8 mouse cellular contexts compared by ENCODE assay signal in the genomic region with DNA sequence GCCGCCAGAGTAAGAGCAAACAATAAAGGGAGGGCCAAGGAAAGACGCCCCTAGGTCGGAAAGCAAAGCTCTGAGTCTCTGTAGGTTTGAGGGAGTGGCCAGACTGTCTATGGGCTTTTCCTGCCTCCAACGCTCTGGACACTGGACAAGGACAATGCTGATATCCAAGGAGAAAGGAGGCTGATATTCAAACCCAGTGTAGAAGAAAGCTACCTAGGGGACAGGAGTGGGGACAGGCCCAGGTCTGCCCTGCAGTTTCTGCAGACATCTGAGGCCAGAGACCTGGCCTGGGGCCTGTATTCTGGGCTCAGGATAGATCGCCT. TPM values are rescaled to one million over a fixed set of nuclear protein-coding genes. Genes with fewer than 3 reads are reported as not detected.
DNase-seq lines count a peak whose midpoint lies in the region; ATAC-seq and TF ChIP-seq lines count a peak whose summit lies in the region.

No protein-coding gene starts in this region.

- WGBS in lung, embryonic 14.5 days: 12% methylated on average over 5 of the region's 5 CpGs
- WGBS in forebrain, embryonic 15.5 days: 6% methylated on average over 5 of the region's 5 CpGs
- 10% methylated on average over 5 of the region's 5 CpGs for WGBS in limb, embryonic 15.5 days
- 10% methylated on average over 5 of the region's 5 CpGs for WGBS in neural tube, embryonic 15.5 days

- intact Hi-C loops in left cerebral cortex, postnatal 14 days (cut with DNase I): loop anchor here (2.0 kb wide), 1 partner anchor 60 kb away; no protein-coding TSS in a partner anchor

- no peaks in the 10 kb centered on the region for H3K27me3 ChIP-seq in lung, embryonic 14.5 days (ENCODE audit: insufficient read depth, low read length)
- no peaks in the 10 kb centered on the region for H3K27me3 ChIP-seq in forebrain, embryonic 15.5 days
- H3K27me3 ChIP-seq in limb, embryonic 15.5 days: no peaks in the 10 kb centered on the region
- H3K27me3 ChIP-seq in neural tube, embryonic 15.5 days (replicated peaks): no peaks in the 10 kb centered on the region

- H3K36me3 ChIP-seq in lung, embryonic 14.5 days (ENCODE audit: insufficient read depth): peaks cover 24% of the 10 kb centered on the region
- H3K36me3 ChIP-seq in forebrain, embryonic 15.5 days: peaks cover 24% of the 10 kb centered on the region
- peaks cover 25% of the 10 kb centered on the region for H3K36me3 ChIP-seq in limb, embryonic 15.5 days
- H3K36me3 ChIP-seq in neural tube, embryonic 15.5 days: peaks cover 23% of the 10 kb centered on the region

- ATAC-seq in lung, embryonic 14.5 days (ENCODE audit: insufficient read depth): no peak
- ATAC-seq in forebrain, embryonic 15.5 days (replicated peaks): no peak
- ATAC-seq in limb, embryonic 15.5 days (ENCODE audit: insufficient number of reproducible peaks, low FRiP score, low TSS enrichment, low read depth): no peak
- ATAC-seq in neural tube, embryonic 15.5 days (ENCODE audit: low FRiP score): no peak; the same call in 1 of the 2 replicates

- peak overlapping the region; percentile 54 for H3K4me2 ChIP-seq in lung, embryonic 14.5 days
- H3K4me2 ChIP-seq in forebrain, embryonic 15.5 days (replicated peaks): peak overlapping the region; percentile 30
- H3K4me2 ChIP-seq in limb, embryonic 15.5 days: peak overlapping the region; percentile 38
- H3K4me2 ChIP-seq in neural tube, embryonic 15.5 days: peak overlapping the region; percentile 46

- no peak overlapping the region for H3K27ac ChIP-seq in lung, embryonic 14.5 days (ENCODE audit: low read depth)
- H3K27ac ChIP-seq in forebrain, embryonic 15.5 days (replicated peaks): peak overlapping the region; percentile 17; the same call in 1 of the 2 replicates
- no peak overlapping the region for H3K27ac ChIP-seq in limb, embryonic 15.5 days
- H3K27ac ChIP-seq in neural tube, embryonic 15.5 days (replicated peaks): peak overlapping the region; percentile 80

- no peaks in the 10 kb centered on the region for H3K9me3 ChIP-seq in lung, embryonic 14.5 days (ENCODE audit: low read depth, low read length)
- H3K9me3 ChIP-seq in forebrain, embryonic 15.5 days: no peaks in the 10 kb centered on the region
- H3K9me3 ChIP-seq in limb, embryonic 15.5 days: no peaks in the 10 kb centered on the region
- no peaks in the 10 kb centered on the region for H3K9me3 ChIP-seq in neural tube, embryonic 15.5 days (replicated peaks)

- no peak for TF ChIP-seq CTCF in lung, embryonic 14.5 days (IDR thresholded peaks at IDR 0.05; ENCODE audit: low read depth)

- 0 out of 2 replicates have a peak overlapping the region, but pooled peaks have one; percentile 28 for H3K9ac ChIP-seq in lung, embryonic 14.5 days
- 0 out of 2 replicates have a peak overlapping the region, but pooled peaks have one; percentile 24 for H3K9ac ChIP-seq in forebrain, embryonic 15.5 days (replicated peaks)
- H3K9ac ChIP-seq in limb, embryonic 15.5 days: no peak overlapping the region
- H3K9ac ChIP-seq in neural tube, embryonic 15.5 days (replicated peaks): peak overlapping the region; percentile 26; the same call in 1 of the 2 replicates

- DNase-seq in lung, embryonic 14.5 days: no peak
- DNase-seq in lung, adult 18-20 months: no peak
- no peak for DNase-seq in adipocyte (ENCODE audit: low spot score)
- DNase-seq in urinary bladder, postnatal 36 days (ENCODE audit: low spot score in 2 of 2): no peak
- DNase-seq in left cerebral cortex, postnatal 14 days (ENCODE audit: low spot score in 2 of 2): no peak

- no peaks in the 10 kb centered on the region for H3K4me1 ChIP-seq in lung, embryonic 14.5 days (ENCODE audit: insufficient read depth)
- peaks cover 6% of the 10 kb centered on the region for H3K4me1 ChIP-seq in forebrain, embryonic 15.5 days
- H3K4me1 ChIP-seq in limb, embryonic 15.5 days: peaks cover 9% of the 10 kb centered on the region
- H3K4me1 ChIP-seq in neural tube, embryonic 15.5 days: peaks cover 14% of the 10 kb centered on the region

- 0 out of 2 replicates have a peak overlapping the region, but pooled peaks have one; percentile 14 for H3K4me3 ChIP-seq in lung, embryonic 14.5 days (ENCODE audit: low read depth, low read length)
- H3K4me3 ChIP-seq in forebrain, embryonic 15.5 days: peak overlapping the region; percentile 17; the same call in 1 of the 2 replicates
- peak overlapping the region; percentile 28 for H3K4me3 ChIP-seq in limb, embryonic 15.5 days
- H3K4me3 ChIP-seq in neural tube, embryonic 15.5 days (replicated peaks): peak overlapping the region; percentile 13; the same call in 1 of the 2 replicates

RNA-seq across cellular contexts. Expression of a gene that starts 11.9 kb away (rescaled TPM):
- polyA plus RNA-seq in lung, embryonic 14.5 days (2014; fragmentation: Nextera tagmentation; extraction: Ambion mirVana): 0.17 and 0.38 TPM in 2 replicates
- 56.0 and 61.2 TPM in 2 replicates for polyA plus RNA-seq in forebrain, embryonic 15.5 days (2015; fragmentation: Nextera tagmentation; extraction: Ambion mirVana)
- 0.32 and 0.36 TPM in 2 replicates for polyA plus RNA-seq in limb, embryonic 15.5 days (2015; fragmentation: Nextera tagmentation; extraction: Ambion mirVana)
- polyA plus RNA-seq in neural tube, embryonic 15.5 days (2015; fragmentation: Nextera tagmentation; extraction: Ambion mirVana): 65.5 and 87.3 TPM in 2 replicates
- 10 to 100 TPM; 95.2 to 95.9 TPM for total RNA-seq in left cerebral cortex, postnatal 14 days (2021)

RNA-seq across cellular contexts. Expression of a gene that starts 16.5 kb away (rescaled TPM):
- polyA plus RNA-seq in lung, embryonic 14.5 days (2014; fragmentation: Nextera tagmentation; extraction: Ambion mirVana): 464 and 470 TPM in 2 replicates
- polyA plus RNA-seq in forebrain, embryonic 15.5 days (2015; fragmentation: Nextera tagmentation; extraction: Ambion mirVana): 554 and 557 TPM in 2 replicates
- polyA plus RNA-seq in limb, embryonic 15.5 days (2015; fragmentation: Nextera tagmentation; extraction: Ambion mirVana): 435 and 486 TPM in 2 replicates
- polyA plus RNA-seq in neural tube, embryonic 15.5 days (2015; fragmentation: Nextera tagmentation; extraction: Ambion mirVana): 658 and 665 TPM in 2 replicates
- 100 to 1,000 TPM; 472 to 478 TPM for total RNA-seq in left cerebral cortex, postnatal 14 days (2021)

RNA-seq across cellular contexts. Expression of a gene that starts 16.6 kb away (rescaled TPM):
- not detected in 2 replicates for polyA plus RNA-seq in lung, embryonic 14.5 days (2014; fragmentation: Nextera tagmentation; extraction: Ambion mirVana)
- 0.34 TPM in 2 replicates for polyA plus RNA-seq in forebrain, embryonic 15.5 days (2015; fragmentation: Nextera tagmentation; extraction: Ambion mirVana)
- 0.14 TPM in 2 replicates for polyA plus RNA-seq in limb, embryonic 15.5 days (2015; fragmentation: Nextera tagmentation; extraction: Ambion mirVana)
- polyA plus RNA-seq in neural tube, embryonic 15.5 days (2015; fragmentation: Nextera tagmentation; extraction: Ambion mirVana): 0.36 and 0.88 TPM in 2 replicates
- not detected for total RNA-seq in left cerebral cortex, postnatal 14 days (2021)

RNA-seq across cellular contexts. Expression of a gene that starts 50.6 kb away (rescaled TPM):
- polyA plus RNA-seq in lung, embryonic 14.5 days (2014; fragmentation: Nextera tagmentation; extraction: Ambion mirVana): 38.6 and 43.5 TPM in 2 replicates
- polyA plus RNA-seq in forebrain, embryonic 15.5 days (2015; fragmentation: Nextera tagmentation; extraction: Ambion mirVana): 74.9 and 80.7 TPM in 2 replicates
- 39.4 and 44.1 TPM in 2 replicates for polyA plus RNA-seq in limb, embryonic 15.5 days (2015; fragmentation: Nextera tagmentation; extraction: Ambion mirVana)
- 73.6 and 88.2 TPM in 2 replicates for polyA plus RNA-seq in neural tube, embryonic 15.5 days (2015; fragmentation: Nextera tagmentation; extraction: Ambion mirVana)
- 10 to 100 TPM; 15.9 to 17.4 TPM for total RNA-seq in left cerebral cortex, postnatal 14 days (2021)

Comparison
In these comparisons a context has a peak if more than half of its experiments do, and no peak if none do; other contexts are left out.
1. H3K27ac ChIP-seq: peak in forebrain, embryonic 15.5 days (single experiment) and neural tube, embryonic 15.5 days (single experiment); none in lung, embryonic 14.5 days (single experiment) and limb, embryonic 15.5 days (single experiment).
2. RNA of a gene that starts 11.9 kb away (polyA plus RNA-seq): 65.5 to 87.3 TPM in neural tube, embryonic 15.5 days and 56.0 to 61.2 TPM in forebrain, embryonic 15.5 days; 0.32 to 0.36 TPM in limb, embryonic 15.5 days and 0.17 to 0.38 TPM in lung, embryonic 14.5 days; every median in the first group is over 10 times any median in the second.
3. Peak in every context shown above with its lines, with median percentiles within 50 percentile points of each other: H3K4me2 ChIP-seq and H3K4me3 ChIP-seq.